Mouse (Mus musculus) thymus, postnatal 10 days (tissue): ENCODE results near the gene C1qb.

Experiments
- DNase-seq, 2 experiments: peaks; one replicate each; pipeline ENCODE4 v3.0.0; 2021; ENCODE audit warnings: low spot score in 2 of 2

The C1qb gene

GRCm38 (mm10) chr4:136893691-136894543 is 7.9 kb upstream of the C1qb start:
- no peak for DNase-seq

DNA sequence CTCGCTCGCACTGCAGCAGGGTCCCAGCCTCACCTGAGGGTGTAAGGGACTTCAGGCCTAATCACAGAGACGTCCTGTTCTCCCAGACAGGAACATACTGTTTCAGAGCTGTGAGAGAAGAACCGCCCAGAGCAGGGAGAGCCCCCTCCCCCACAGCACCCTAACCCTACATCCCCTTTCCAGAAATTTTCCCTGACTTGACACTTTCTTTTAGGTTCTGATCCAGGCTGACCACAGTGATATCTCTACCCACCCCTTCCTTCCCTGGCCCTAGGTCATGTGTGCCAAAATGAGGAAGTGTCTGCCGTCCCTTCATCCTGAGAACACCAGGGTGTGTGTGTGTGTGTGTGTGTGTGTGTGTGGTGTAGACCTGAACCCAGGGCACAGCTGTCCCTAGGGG is 6.8 kb upstream of the C1qb start, which contains the start of gene C1qc:
Gene C1qc, minus strand, starts transcription at position 255 of the 400 bp plus-strand sequence.
- no peak for DNase-seq

DNA sequence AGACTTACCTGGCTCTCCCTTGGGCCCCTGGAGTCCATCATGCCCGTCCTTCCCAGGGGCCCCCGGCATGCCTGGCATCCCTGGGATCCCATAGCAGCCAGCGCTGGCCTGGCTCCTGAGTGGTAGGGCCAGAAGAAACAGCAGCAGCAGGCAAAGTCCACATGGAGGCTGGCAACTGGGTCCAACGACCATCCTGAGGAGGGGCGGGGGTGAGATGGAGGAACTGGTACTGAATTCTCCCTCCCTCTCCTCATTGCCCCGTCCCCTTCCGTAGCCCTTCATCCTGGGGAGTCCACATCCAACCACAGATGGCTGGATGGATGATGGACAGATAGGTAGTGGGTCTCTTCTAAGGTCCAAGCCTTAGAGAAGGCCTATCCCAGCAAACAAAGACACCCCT is 6.4 kb upstream of the C1qb start:
- no peak for DNase-seq

- no peak for DNase-seq
Observed at GRCm38 (mm10) chr4:136891115-136891514, 5.1 kb upstream of the C1qb start.

DNA sequence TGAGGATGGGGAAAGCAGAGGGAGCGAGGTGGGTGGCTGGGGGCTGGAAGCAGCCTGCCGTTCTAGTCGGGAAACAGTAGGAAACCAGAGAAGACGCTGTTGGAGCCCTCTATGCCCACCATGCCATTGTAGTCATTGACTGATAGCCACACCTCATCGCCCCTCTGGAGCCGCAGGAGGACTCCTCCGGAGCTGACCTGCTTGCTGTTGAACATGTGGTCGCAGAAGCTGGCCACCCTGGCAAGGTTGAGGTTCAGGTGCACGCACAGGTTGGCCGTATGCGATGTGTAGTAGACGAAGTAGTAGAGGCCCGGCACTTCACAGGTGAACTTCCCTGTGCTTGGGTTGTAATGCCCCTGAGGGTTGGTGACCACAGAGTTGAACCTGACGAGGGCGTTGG is 4.0 kb upstream of the C1qb start:
- DNase-seq, result no peak

DNA sequence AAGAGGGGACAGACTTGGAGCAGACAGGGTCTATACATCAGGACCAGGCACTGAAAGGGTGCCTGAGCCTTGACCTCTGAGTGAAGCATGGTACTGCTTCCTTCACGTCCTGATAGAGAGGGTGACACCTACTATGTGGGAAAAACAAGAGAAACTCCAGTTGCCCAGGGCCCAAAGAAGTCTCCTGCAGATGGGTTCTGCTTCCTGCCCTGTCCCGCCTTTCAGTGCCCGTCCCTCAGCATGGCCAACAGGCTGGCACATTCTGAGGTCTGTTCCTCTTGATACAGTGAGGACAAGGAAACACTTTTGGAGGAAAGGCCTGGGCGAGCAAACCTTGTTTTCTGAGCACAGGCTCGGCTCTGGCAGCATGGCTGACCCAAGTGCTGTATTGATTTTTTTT is 1.7 kb upstream of the C1qb start:
- DNase-seq, result no peak

GRCm38 (mm10) chr4:136878601-136879000 is 7.4 kb downstream of the C1qb start:
- peak in 1 of 2 experiments; percentile 14 for DNase-seq

DNA sequence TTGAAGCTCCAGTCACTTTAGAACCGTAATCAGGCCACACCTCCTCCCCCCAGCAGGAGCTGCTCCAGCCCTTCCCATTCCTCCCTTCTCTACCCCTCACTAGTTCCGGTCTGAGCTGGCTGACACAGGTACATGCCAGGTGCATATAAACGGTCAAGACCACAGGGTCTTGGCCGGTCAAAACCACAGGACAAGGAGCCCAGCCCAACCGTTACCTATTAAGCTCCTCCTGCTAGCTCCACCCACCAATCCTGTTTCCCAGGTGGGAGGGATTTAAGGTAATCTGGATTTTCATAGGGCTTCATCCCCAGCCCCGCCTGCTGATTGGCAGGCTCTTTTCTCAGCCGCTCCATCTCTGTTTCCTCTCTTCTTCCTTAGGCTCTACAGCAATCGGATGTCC is 7.8 kb downstream of the C1qb start:
- DNase-seq, result no peak

DNA sequence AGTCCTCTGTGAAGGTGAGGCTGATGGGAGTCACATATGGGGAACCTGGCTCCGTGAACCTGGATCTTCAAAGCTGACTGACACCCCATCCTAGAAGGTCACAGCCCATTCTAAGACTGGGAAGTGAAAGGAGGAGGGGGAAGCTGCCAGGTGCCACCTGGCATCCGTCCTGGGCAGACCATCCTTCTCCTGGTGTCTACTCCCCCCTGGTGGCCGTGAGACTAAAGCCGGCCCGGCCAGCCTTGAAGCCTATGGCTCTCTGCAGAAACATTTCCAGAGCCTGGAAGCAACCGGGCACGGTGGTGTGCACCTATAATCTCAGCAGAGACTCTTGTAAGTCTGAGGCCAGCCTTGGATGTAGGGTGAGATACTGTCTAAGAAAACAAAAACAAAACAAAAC is 9.0 kb downstream of the C1qb start:
- peak; percentile 36 to 77 for DNase-seq

GRCm38 (mm10) chr4:136875012-136875411 is 11.0 kb downstream of the C1qb start:
- no peak for DNase-seq

DNA sequence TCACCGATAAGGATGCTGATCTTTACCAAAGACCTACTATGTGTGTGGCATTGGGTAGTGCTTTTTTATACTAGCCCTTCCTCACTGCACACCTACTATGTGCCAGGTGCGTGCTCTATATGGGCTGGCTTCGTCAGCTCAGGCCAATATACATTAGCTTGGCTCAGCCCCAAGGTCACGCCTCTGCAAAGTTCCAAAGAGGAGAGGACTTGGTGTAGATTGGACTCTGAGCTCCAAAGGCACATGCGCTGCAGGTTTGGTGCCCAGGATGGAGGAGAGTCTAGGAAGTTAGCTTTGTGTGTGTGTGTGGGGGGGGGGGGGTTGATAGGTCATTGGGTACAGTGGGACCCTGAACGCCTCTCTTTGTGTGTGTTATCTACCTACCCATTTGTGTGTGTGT is 17.6 kb downstream of the C1qb start:
- no peak for DNase-seq

DNA sequence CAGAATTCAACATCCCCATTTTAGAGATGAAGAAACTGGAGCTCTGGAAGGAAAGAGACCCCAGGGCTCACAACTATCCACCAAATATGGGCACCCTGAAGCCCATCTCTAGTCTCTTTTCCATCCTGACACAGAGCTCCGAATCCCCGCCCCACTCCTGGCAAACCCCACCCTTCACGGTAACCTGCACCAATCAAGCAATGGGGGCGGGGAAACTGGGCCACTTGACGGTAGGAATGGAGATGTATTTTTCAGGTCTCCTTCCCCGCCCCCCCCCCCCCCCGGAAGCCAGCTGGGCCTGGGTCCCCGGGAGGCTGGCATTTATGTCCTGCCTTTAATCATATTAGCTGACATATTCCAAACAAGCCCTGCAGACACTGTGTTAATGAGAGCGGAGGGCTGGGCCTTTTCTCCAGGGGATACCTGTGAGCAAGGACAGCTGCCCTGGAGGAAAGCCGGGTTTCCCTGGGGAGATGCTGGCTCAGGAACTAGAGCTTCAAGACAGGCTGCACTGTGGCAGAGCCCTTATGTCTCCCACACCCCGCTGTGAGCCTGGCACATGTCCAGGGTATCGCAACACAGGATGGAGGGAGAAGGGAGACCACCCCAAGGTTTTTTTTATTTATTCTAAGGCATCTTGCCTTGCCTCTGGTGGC is 18.2 kb downstream of the C1qb start:
- DNase-seq, result no peak

DNA sequence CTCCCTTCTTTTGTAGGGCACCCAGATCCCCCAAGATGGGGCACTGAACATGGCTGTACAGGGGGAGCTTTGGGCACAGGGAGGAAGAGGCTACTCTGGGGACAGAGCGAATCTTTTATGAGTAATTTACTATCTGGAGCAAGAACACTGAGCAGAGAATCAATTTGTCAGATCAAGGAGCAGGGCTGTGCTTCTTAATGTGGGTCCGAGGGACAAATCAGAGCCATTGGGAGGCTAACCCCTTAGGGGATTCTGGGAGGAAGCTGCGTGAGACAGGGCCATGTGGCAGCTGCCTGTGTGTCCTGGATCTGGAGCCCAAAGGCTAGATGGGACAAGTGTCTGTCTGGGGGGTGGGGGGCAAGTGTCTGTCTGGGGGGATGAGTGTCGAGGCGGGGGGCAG is 20.5 kb downstream of the C1qb start:
- DNase-seq, result no peak

- DNase-seq, result no peak
Observed at GRCm38 (mm10) chr4:136864751-136865470, 21.1 kb downstream of the C1qb start.

GRCm38 (mm10) chr4:136863517-136863916 is 22.5 kb downstream of the C1qb start:
- DNase-seq, result no peak

GRCm38 (mm10) chr4:136862411-136862810 is 23.6 kb downstream of the C1qb start:
- DNase-seq, result no peak

- DNase-seq, result no peak
Observed at GRCm38 (mm10) chr4:136861806-136862205, 24.2 kb downstream of the C1qb start.

DNA sequence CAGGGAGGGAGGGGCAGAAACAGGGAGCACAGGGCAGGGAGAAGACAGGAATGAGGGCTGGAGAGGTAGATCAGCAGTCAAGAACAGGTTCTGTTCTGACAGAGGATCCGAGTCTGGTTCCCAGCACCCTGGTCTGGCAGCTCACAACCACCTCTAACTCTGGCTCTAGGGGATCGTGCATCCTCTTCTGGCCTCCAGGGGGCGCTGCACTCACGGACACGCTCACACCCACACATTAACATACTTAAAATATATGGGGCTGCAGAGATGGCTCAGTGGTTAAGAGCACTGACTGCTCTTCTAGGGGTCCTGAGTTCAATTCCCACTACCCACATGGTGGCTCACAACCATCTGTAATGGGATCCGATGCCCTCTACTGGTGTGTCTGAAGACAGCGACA is 26.0 kb downstream of the C1qb start:
- DNase-seq, result no peak

DNA sequence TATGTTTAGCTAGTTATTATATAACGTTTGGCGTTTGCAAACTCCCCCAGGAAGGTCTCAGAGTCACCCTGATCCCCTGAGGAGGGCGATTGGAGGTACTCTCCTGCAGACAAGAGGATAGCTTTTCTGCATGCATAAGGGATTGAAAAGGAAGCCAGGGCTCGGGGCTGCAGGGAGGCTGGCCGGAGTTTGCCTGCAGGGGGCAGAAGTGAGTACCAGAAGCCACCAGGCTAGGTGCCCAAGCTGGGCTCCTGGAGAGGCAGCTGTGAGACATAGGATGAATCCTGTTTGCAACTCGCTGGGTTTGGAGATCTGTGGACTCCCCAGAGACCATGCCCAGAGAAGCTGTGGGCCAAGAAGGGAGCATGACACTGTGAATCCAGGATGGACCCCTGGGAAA is 30.9 kb downstream of the C1qb start:
- peak in 1 of 2 experiments; percentile 31 for DNase-seq

DNA sequence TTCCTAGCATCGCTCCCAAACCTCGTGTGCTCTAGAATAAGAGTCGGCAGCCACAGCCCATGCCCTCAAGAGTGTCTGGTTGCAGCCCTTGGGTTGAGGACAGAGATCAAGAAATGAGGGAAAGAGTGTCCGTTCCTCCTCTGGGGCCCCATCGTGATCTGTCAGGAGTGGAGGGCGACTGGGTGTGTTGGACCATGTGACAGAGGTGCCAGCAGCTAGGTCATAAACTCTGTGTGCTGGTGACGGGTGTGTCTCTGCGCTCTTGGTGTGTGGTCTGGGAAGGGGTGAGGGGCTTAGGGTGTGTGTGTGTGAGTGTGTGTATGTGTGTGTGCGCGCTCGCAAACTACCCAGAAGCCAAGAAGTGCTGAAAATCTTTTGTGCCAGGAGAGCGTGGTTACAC is 33.0 kb downstream of the C1qb start:
- no peak for DNase-seq

DNA sequence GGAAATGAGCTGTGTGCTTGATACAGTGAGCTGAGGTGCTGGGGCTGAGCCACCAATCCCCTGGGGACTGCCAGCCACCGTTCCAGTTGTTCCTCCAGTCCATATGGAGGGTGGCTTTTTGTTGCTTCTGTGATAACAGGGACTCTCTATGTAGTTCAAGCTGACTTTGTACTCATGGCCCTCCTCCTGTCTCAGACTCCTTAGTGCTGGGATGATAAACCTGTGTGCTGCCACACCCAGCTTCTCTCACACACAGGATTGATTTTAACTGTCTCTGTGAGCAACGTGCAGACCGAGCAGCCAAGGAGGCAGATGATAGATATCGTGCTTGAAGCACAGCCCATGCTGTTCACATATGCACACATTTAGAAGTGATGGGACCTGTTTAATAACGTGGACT is 33.9 kb downstream of the C1qb start:
- DNase-seq, result no peak

GRCm38 (mm10) chr4:136848565-136848964 is 37.4 kb downstream of the C1qb start:
- no peak for DNase-seq

DNA sequence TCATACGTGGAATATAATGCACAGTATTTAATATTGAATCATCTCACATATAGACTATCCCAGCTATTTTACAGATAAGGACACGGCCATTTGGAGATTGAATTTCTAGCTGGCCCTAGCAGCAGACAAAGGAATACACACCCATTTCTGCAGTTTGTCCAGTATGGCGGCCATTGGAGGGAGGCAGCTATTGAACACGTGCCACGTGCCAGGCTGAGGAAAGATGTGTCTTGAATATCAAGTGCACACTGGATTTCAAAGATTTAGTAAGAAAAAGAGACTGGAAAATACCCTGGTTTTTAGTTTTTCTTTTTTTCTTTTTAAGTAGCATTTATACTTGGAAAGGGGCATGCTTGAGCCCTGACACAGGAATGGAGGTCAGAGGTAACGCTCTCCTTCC is 38.8 kb downstream of the C1qb start:
- no peak for DNase-seq
